Mouse (Mus musculus) spleen, adult 2 months (tissue): ENCODE results near the gene Slc39a11. TPM values are rescaled to one million over a fixed set of nuclear protein-coding genes. Genes with fewer than 3 reads are reported as not detected.

Experiments used
- DNase-seq, 2 experiments: peaks; one replicate each; pipeline versions ENCODE4 v3.0.0 to v3.0.0-alpha.2; 2012 to 2021; ENCODE audit warnings: low spot score in 2 of 2, low read depth in 1 of 2
- H3K27ac ChIP-seq: fragments of 200-500 bp; 2 replicates; pipeline ENCODE4 v1.5.1; 2012; ENCODE audit warnings: low read length, inconsistent platforms; ENCODE audit not compliant: insufficient read depth
- H3K27me3 ChIP-seq: fragments of 200-500 bp; 2 replicates; pipeline ENCODE4 v1.6.1; 2012; ENCODE audit warnings: mild to moderate bottlenecking, moderate library complexity, low read length, inconsistent platforms; ENCODE audit not compliant: control insufficient read depth, insufficient read depth
- H3K36me3 ChIP-seq: fragments of 200-500 bp; 2 replicates; pipeline ENCODE4 v1.6.1; 2012; ENCODE audit warnings: mild to moderate bottlenecking, low read length, inconsistent platforms; ENCODE audit not compliant: control insufficient read depth, insufficient read depth
- H3K4me1 ChIP-seq: fragments of 200-500 bp; 2 replicates; pipeline ENCODE4 v1.6.1; 2011; ENCODE audit warnings: inconsistent platforms; ENCODE audit not compliant: control insufficient read depth, insufficient read depth, insufficient read length
- H3K4me3 ChIP-seq: fragments of 200-500 bp; 2 replicates; pipeline ENCODE4 v1.5.1; 2011; ENCODE audit warnings: mild to moderate bottlenecking, inconsistent platforms; ENCODE audit not compliant: insufficient read depth, insufficient read length; ENCODE audit errors: extremely low read depth
- CTCF ChIP-seq: fragments of 200-500 bp; IDR thresholded peaks from 2 replicates; pipeline ENCODE4 v1.5.1; 2011; ENCODE audit warnings: mild to moderate bottlenecking, inconsistent platforms; ENCODE audit not compliant: insufficient read depth, insufficient read length, insufficient replicate concordance; ENCODE audit errors: extremely low read depth
- POLR2A ChIP-seq: fragments of 200-500 bp; IDR thresholded peaks from 2 replicates; pipeline ENCODE4 v1.6.1; 2011; ENCODE audit warnings: low read depth, low read length, inconsistent platforms
- WGBS: fragments of 180-500 bp; shearing (Covaris S2); methylation state at CpG from one replicate; pipeline ENCODE4 v1.1.7; 2018; 5-methylcytosine and 5-hydroxymethylcytosine counted together
- polyA plus RNA-seq: library from polyadenylated mRNA; depleted of rRNA; stranded (reverse); fragments of >200 nt; gene quantifications from 2 replicates; pipeline ENCODE4 v1.2.3, GENCODE M21; 2012

Slc39a11 gene
- polyA plus RNA-seq, 1 experiment = 11.6 TPM

DNA sequence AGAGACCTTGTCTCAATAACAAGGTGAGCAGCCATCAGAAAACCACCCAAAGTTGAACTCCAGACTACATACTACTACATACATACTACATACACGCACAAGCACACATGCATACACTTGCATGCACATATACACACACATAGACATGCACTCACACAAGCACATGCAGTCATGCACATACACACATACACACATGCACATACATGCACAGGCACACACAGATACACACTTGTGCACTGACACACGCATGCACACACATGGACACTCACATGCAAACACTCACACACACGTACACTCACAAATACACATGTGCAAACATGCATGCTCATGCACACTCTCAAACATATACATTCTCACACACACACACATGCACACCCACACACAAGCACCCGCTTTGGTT lies 242.4 kb downstream of the Slc39a11 start:
- no peak overlapping the region for H3K27ac ChIP-seq
- no peaks in the 10 kb centered on the region for H3K4me1 ChIP-seq
- 88% methylated on average over 4 of the region's 4 CpGs for WGBS
- TF ChIP-seq POLR2A (no peak), CTCF (no peak)
- H3K36me3 ChIP-seq = no peaks in the 10 kb centered on the region
- DNase-seq = no peak
- no peaks in the 10 kb centered on the region for H3K27me3 ChIP-seq
- H3K4me3 ChIP-seq = no peak overlapping the region

DNA sequence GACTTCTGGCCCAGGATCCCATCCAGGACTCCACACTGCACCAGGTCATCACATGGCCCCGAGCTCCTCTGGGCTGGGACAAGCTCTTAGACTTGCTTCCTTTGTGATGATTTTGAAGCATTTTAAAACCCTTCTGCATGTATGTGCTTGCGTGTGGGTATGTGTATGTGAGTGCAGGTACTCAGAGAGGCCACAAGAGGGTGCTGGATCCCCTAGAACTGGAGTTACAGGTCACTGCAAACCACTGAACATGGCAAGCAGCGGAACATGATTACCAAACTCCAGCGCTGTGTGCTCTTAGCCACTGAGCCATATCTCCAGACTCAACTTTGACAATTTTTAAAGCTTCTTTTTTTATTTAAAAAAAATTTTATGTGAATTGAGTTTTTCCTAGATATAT lies 249.0 kb downstream of the Slc39a11 start:
- no peak for TF ChIP-seq POLR2A
- TF ChIP-seq CTCF = no peak
- Histone ChIP-seq H3K27me3 (no peaks in the 10 kb centered on the region), H3K4me1 (no peaks in the 10 kb centered on the region), H3K27ac (no peak overlapping the region), H3K4me3 (no peak overlapping the region), H3K36me3 (no peaks in the 10 kb centered on the region)
- WGBS = 91% methylated on average over 4 of the region's 4 CpGs
- DNase-seq = no peak

GRCm38 (mm10) chr11:113399601-113400000 lies 250.3 kb downstream of the Slc39a11 start:
- 91% methylated on average over 11 of the region's 11 CpGs for WGBS

GRCm38 (mm10) chr11:113397394-113397793 lies 252.5 kb downstream of the Slc39a11 start:
- 88% methylated on average over 1 of the region's 1 CpGs for WGBS
- Histone ChIP-seq H3K27me3 (no peaks in the 10 kb centered on the region), H3K27ac (no peak overlapping the region), H3K4me1 (no peaks in the 10 kb centered on the region), H3K4me3 (no peak overlapping the region), H3K36me3 (no peaks in the 10 kb centered on the region)
- TF ChIP-seq POLR2A (no peak), CTCF (no peak)
- no peak for DNase-seq

More at GRCm38 (mm10) chr11:113399601-113400000, 250.3 kb downstream of the Slc39a11 start:
- DNase-seq = no peak
- Histone ChIP-seq H3K4me1 (no peaks in the 10 kb centered on the region), H3K27me3 (no peaks in the 10 kb centered on the region), H3K4me3 (no peak overlapping the region), H3K36me3 (no peaks in the 10 kb centered on the region), H3K27ac (no peak overlapping the region)
- no peak for TF ChIP-seq CTCF
- no peak for TF ChIP-seq POLR2A

GRCm38 (mm10) chr11:113393366-113394150 lies 256.3 kb downstream of the Slc39a11 start:
- H3K27ac ChIP-seq = no peak overlapping the region
- H3K27me3 ChIP-seq = no peaks in the 10 kb centered on the region
- no peaks in the 10 kb centered on the region for H3K4me1 ChIP-seq
- no peaks in the 10 kb centered on the region for H3K36me3 ChIP-seq
- TF ChIP-seq POLR2A = no peak
- no peak for TF ChIP-seq CTCF
- no peak overlapping the region for H3K4me3 ChIP-seq
- DNase-seq = no peak
- WGBS = 94% methylated on average over 23 of the region's 23 CpGs

DNA sequence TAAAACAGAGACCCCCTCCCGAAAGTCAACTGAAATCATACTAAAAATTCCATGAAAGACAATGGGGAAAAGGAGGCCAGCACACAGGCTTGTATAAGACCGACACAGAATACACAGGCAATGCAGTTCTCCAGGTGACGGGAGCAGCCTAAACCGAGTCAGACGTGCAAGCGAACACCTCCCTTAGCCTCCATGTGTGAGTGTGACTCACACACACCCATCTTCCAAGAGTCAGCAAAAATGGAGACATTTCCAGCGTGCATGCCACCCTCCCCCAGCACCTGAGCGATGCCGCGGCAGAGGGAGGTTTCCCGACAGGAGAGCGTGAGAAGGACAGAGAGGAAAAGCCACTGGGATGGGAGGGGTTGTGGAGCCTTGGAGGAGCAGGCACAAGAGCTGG lies 258.2 kb downstream of the Slc39a11 start:
- Histone ChIP-seq H3K4me3 (no peak overlapping the region), H3K27me3 (no peaks in the 10 kb centered on the region), H3K27ac (no peak overlapping the region), H3K4me1 (no peaks in the 10 kb centered on the region), H3K36me3 (no peaks in the 10 kb centered on the region)
- DNase-seq = no peak
- WGBS = 94% methylated on average over 12 of the region's 12 CpGs
- TF ChIP-seq POLR2A (no peak), CTCF (no peak)

- no peak for DNase-seq
- Histone ChIP-seq H3K27me3 (no peaks in the 10 kb centered on the region), H3K4me1 (no peaks in the 10 kb centered on the region), H3K27ac (no peak overlapping the region), H3K4me3 (no peak overlapping the region), H3K36me3 (no peaks in the 10 kb centered on the region)
- TF ChIP-seq POLR2A = no peak
- no peak for TF ChIP-seq CTCF
- 91% methylated on average over 6 of the region's 6 CpGs for WGBS
These were observed 260.2 kb downstream of the Slc39a11 start for GRCm38 (mm10) chr11:113389637-113390036.
